Mouse (Mus musculus) B cell, adult 2 months (primary cell): ENCODE measurements around the gene Wdr34.

Experiments used
- DNase-seq, 2 experiments: peaks; one replicate each; pipeline ENCODE4 v3.0.0; 2022

Gene Wdr34

DNA sequence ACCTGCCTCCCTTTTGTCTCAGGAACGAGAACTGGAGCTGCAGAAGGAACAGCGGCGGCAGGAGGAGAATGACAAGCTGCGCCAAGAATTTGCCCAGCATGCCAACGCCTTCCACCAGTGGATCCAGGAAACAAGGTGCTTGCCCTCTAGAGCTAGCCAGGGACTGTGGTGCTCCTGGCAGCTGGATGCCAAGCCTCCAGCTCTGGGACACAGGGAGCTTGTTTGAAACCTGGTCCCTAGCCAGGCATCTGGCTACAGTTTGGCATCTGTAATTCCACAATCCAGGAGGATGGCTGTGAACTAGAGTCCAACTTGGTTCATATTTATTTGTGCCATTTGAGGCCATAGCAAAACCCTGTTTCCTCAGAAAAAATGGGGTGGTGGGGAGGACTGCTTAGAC is 21.7 kb downstream of the Wdr34 start:
- no peak for DNase-seq

DNA sequence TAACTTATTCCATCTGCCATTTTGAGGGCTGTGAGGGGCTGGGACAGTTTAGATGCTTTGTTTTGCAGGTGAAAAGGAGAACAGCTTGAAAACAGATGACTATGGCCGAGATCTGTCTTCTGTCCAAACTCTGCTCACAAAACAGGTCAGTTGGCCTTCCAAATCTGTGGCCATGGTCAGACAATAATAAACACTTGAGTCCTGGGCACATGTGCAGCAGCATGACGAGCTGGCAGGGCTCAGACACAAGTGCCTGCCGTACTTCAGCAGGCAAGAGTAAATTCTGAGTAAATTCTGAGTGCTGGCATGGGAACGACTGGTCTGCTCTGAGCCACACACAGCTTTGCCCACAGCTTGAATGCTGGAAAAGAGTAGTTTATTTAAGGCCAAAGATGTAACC is 23.2 kb downstream of the Wdr34 start:
- DNase-seq, result no peak

DNA sequence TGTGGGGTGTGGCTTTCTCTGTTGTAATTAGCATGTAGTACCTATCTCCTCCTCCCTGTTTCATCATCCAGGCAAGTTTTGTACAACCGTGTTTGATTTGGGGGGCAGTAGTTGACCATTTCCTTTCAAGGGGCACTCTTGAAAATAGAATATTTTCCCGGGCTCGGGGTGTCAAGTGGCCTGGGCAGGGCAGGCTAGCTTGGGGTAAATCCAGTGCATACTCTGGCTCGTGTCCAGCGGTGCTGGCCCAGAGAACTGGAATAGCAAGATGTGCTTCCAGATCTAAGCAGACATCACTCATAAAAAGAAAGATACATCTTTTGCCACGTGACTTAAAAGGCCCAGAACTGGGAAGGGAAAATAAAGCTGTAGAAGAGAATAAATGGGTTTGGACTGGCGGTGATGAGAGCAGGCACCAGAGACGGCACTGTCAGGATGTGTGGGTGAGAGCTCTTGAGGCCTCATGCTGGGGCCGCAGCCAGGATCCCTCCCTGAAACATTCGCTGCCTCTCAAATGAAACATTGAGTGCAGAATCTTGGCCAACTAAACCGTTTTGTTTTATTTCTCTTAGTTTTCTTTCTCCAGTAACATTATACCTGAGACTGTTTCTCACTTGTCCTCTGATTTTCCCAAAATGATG is 34.2 kb downstream of the Wdr34 start:
- DNase-seq, result no peak

DNA sequence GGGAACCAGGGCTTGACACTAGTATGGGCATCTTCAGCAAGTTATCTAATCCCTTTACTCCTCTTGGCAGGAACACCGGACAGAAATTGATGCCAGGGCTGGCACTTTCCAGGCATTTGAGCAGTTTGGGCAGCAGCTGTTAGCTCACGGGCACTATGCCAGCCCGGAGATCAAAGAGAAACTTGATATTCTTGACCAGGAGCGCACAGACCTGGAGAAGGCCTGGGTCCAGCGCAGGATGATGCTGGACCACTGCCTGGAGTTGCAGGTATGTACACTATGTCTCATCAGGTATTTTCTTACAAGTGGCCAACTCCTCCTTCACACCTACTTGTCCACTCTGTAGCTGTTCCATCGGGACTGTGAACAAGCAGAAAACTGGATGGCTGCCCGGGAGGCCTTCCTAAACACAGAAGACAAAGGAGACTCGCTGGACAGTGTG is 37.8 kb downstream of the Wdr34 start:
- no peak for DNase-seq

DNA sequence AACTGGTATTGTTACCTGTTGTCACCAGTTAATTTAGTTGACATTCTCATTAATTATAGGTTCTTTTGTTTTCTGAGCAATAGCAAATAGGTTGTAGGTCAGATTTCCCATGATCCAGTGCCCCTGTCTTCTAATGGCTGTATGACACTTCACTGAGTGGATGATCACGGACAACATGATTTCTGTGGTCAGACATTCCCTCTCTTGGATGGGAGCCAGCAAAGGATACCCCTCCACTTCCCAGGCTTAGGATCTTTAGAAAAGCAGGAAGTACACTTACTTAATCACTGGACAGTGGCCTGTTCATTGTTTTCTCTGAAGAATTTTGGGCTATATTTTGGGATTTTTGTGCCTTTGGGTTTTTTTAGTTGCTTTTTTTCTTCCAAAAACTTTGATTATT is 39.6 kb downstream of the Wdr34 start:
- no peak for DNase-seq

DNA sequence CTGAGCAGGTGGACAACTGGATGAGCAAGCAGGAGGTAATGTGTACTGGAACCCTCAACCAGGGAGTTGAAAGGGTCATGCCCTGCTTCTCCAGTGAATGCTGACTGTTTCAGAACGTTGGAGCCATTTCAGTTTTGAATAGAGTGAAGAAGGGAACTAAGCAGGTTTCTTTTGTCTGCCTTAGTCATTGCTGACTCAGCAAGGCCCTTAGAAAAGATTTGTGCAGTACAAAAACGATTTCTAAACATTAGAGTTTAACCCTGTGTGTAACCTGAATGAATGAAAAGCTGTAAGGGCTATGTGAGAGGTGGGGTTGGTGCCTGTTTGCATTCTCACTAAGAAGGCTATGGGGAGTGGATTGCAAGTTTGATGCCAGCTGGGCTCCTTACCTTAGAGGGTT is 56.7 kb downstream of the Wdr34 start:
- no peak for DNase-seq
